Mouse (Mus musculus): ENCODE results near the gene Psat1. TPM values are rescaled to one million over a fixed set of nuclear protein-coding genes. Genes with fewer than 3 reads are reported as not detected.

The Psat1 gene
- total RNA-seq (2021), result 10 to 100 TPM; 94.6 to 97.5 TPM
- long read RNA-seq, experiment 1, transcript Psat1-201 (9 exons, 2,617 nt), result major isoform, 120 of 125 reads
- long read RNA-seq, experiment 1, partial matches to known transcripts, result 3 of 125 reads
- long read RNA-seq, experiment 1, other reads (novel, unspliced or antisense), result 1 of 125 reads
- long read RNA-seq, experiment 2, transcript Psat1-201 (9 exons, 2,617 nt), result major isoform, 119 of 127 reads
- long read RNA-seq, experiment 2, partial matches to known transcripts, result 2 of 127 reads
- long read RNA-seq, experiment 2, other reads (novel, unspliced or antisense), result 4 of 127 reads

DNA sequence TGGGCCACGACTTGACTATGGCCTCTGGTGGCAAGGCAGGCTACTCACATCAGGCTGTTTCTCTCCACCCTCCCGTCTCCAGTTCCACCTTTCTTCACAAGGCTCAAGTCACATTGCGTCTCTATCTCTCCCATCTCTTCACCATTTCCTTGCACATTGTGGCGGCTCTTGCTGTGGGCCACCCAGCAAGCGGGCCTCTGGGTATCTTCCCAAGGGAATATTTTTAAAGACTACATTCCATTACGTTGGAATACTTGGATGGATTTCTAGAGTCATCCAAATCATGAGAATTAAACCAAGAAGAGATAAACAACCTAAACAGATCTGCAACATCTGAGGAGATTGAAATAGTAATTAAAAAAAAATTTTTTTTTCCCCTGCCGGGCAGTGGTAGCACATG, at the start of gene Psat1:
Psat1 (minus strand) TSS at position 101 of the 400 bp plus-strand sequence.
- intact Hi-C loops (cut with DNase I), result no loop called here
- Histone ChIP-seq H3K27ac (no peak within 1 kb of the TSS), H3K4me3 (no peak within 1 kb of the TSS)
- no peak for TF ChIP-seq CTCF (IDR thresholded peaks at IDR 0.05)
- no peak for DNase-seq (ENCODE audit: extremely low spot score in 1 of 2, low spot score in 2 of 2)

DNA sequence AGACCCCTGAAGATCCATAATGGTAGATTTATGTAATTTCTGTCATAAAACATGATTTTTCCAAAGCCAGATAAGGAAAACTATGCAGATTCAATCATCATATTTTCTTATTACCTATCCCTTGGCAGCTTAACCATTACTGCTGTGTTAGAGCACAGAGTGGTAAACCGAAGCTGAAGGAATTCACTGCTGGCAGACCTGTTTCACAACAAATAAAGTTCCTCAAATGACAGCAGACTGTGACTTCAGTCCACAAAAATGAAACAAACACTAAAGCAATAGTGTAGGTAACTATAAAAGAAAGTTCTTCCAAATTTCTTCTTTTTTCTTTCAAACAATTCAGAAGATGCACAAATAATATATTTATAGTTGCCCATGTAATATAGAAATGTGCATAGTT, 43.0 kb upstream of the Psat1 start:
- DNase-seq (ENCODE audit: extremely low spot score in 1 of 2, low spot score in 2 of 2), result no peak
- H3K4me3 ChIP-seq, result no peak overlapping the region
- intact Hi-C loops (cut with DNase I), result no loop called here
- no peak overlapping the region for H3K27ac ChIP-seq
- no peak for TF ChIP-seq CTCF (IDR thresholded peaks at IDR 0.05)

DNA sequence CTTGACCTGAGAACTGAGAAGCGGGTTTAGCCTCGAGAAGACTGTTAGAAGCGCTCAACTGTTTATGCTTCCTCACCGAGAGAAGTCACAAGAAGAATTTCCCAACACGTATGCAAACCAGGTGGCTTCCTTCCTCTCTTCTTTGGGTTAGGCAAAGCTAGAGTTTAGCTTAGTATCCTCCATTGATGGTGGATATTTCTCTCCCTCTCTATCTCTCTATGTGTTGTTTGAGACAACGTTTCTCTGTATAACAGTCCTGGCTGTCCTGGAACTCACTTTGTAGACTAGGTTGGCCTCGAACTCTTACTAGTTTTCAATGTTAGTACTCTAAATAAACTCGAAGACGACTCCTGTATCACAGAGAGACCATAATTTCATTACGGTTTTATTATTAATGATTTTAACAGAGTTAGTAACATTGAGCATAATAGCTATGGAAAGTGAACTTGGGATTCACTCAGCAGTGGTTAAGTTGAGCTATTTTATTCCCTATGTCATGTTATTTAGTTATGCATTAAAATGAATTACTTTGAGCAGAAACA, 38.1 kb upstream of the Psat1 start:
- DNase-seq (ENCODE audit: extremely low spot score in 1 of 2, low spot score in 2 of 2), result no peak
- H3K27ac ChIP-seq, result peak overlapping the region; percentile 77
- no peak for TF ChIP-seq CTCF (IDR thresholded peaks at IDR 0.05)
- intact Hi-C loops (cut with DNase I), result no loop called here
- H3K4me3 ChIP-seq, result peak overlapping the region; percentile 81

DNA sequence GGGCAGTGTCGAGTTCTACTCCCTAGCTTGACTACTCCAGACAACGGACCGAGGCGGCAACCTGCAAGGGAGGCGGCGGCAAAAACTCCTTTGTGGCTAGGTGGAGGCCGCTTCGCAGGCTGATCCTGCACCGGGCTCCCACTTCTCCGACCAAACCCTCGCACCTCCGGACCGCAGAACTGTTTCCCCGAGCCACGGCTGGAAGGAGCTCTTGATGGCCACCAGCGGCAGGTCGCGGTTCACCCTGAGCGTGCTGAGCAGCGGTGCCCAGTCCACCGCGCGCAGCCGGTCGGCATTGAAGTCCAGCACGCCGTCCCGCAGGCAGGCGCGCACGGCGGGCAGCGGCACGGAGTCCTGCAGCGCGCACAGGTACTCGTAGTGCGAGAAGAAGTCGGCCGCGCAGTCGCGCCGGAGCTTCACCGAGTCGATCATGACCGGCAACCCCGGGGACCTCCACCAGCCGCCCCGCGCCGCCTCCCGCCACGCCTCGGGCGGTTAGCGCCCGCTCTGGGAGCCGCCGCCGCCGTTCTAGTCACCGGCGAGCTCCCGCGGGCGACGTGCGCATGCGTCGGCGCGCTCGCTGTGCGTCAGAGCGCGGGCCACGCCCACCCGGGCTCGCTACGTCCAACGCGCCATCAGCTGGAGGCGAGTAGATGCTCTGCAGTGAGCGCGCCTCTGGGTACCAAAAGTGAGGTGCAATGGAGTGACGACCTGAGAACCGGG, 37.5 kb upstream of the Psat1 start, which contains the start of gene Cep78:
Cep78 (minus strand) TSS at position 541 of the 723 bp plus-strand sequence.
- peak; percentile 94 to 95 for DNase-seq (ENCODE audit: extremely low spot score in 1 of 2, low spot score in 2 of 2)
- Histone ChIP-seq H3K4me3 (peak within 1 kb of the TSS; percentile 81), H3K27ac (peak within 1 kb of the TSS; percentile 86)
- peak; percentile 14 for TF ChIP-seq CTCF (IDR thresholded peaks at IDR 0.05)
- intact Hi-C loops (cut with DNase I), result loop anchor here (5.0 kb wide), 1 partner anchor 2002 kb away; no protein-coding TSS in a partner anchor

DNA sequence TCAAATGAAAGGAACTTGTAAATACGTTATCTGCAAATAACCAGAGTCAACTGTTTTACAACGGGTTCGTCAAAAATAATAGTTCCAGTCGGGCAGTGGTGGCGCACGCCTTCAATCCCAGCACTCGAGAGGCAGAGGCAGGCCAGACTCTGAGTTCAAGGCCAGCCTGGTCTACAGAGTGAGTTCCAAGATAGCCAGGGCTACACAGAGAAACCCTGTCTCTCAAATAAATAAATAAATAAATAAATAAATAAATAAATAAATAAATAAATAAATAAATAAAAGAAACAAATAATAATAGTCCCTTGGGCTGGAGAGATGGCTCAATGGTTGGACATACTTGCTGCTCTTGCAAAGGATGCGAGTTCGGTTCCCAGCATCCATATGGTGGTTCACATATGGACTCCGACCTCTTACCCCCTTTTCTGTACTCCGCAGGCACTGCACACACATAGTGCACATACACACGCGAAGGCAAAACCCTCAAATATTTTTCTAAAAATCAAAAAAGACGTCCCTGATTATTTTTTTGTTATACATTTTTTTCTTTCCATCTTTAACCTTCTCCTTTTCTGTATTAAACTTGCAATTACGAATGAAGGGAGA, 36.7 kb upstream of the Psat1 start:
- Histone ChIP-seq H3K27ac (no peak overlapping the region), H3K4me3 (peak overlapping the region; percentile 81)
- intact Hi-C loops (cut with DNase I), result loop anchor here (5.0 kb wide), 1 partner anchor 2002 kb away; no protein-coding TSS in a partner anchor
- DNase-seq (ENCODE audit: extremely low spot score in 1 of 2, low spot score in 2 of 2), result no peak
- no peak for TF ChIP-seq CTCF (IDR thresholded peaks at IDR 0.05)

DNA sequence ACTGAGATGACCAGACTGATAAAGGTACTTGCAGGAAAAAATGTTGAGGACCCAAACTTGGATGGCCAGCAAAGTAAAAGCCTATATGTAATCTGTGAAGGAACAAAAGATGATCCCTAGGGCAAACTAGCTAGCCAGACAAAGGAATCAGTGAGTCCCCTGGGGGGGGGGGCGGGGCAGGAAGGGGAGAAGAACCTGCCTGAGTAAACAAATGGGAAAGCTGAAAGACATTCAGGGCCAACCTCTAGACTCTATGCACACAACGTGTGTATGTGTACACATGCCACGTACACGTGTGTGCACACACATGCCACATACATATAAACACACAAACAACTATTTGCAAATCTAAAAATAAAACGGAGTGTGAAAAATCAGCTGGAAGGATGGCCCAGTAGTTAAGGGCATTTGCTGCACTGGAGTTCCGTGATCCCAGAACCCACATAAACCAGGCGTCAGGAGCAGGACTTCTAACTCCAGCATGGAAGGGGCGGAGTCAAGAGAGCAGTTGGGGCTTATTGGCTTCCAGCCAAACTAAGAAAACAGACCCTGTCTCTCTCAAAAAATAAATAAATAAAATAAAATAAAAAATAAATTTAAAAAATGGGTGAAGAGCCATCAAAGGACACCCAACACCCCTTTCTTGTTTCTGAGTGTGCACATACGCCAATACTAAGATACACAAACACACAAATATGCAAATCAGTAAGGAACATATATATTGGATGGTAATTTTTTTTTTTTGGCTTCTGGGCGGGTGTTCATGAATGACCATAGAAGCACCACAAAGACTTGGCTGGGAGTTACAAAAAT, 36.0 kb upstream of the Psat1 start:
- Histone ChIP-seq H3K27ac (no peak overlapping the region), H3K4me3 (no peak overlapping the region)
- no peak for TF ChIP-seq CTCF (IDR thresholded peaks at IDR 0.05)
- intact Hi-C loops (cut with DNase I), result loop anchor here (5.0 kb wide), 1 partner anchor 2001 kb away; no protein-coding TSS in a partner anchor
- no peak for DNase-seq (ENCODE audit: extremely low spot score in 1 of 2, low spot score in 2 of 2)

DNA sequence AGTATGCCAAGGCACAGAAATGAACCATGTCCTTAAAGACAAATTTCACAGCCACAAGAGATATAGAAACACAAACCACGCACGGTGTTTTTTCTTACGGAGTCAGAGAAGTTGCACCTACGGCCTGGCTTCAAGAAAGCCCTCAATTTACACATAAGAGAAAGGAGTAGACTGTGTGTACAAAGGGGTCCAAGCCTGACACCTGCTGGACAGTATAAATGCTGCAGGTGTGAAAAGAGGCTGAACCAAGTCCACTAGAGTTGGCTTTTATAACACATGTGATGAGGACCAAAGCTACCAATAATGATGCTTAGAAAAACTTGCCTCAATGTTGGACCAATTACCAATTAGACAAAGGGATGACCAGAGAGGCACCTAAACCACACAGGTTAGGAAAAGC, 34.7 kb upstream of the Psat1 start:
- intact Hi-C loops (cut with DNase I), result loop anchor here (5.0 kb wide), 1 partner anchor 2000 kb away; no protein-coding TSS in a partner anchor
- TF ChIP-seq CTCF (IDR thresholded peaks at IDR 0.05), result peak; percentile 70
- Histone ChIP-seq H3K27ac (no peak overlapping the region), H3K4me3 (no peak overlapping the region)
- peak; percentile 48 to 51 for DNase-seq (ENCODE audit: extremely low spot score in 1 of 2, low spot score in 2 of 2)

DNA sequence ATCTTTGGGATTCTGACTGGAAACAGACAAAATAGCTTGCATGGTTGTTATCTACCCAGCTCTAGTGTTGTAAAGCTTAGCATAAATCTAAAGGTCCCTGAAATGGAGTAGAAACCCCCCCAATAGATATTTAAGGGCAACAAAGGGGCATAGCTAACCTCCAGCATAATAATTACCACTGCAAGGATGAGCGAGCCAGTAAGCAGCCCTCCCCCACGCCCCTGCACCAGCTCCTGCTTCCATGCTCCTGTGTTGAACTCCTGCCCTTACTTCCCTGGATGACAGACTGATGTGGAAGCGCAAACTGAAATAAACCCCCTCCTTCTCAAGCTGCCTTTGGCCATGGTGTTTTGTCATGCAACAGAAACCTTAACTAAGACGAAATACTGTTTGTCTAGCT, 26.2 kb upstream of the Psat1 start:
- Histone ChIP-seq H3K4me3 (no peak overlapping the region), H3K27ac (no peak overlapping the region)
- DNase-seq (ENCODE audit: extremely low spot score in 1 of 2, low spot score in 2 of 2), result no peak
- intact Hi-C loops (cut with DNase I), result no loop called here
- no peak for TF ChIP-seq CTCF (IDR thresholded peaks at IDR 0.05)

DNA sequence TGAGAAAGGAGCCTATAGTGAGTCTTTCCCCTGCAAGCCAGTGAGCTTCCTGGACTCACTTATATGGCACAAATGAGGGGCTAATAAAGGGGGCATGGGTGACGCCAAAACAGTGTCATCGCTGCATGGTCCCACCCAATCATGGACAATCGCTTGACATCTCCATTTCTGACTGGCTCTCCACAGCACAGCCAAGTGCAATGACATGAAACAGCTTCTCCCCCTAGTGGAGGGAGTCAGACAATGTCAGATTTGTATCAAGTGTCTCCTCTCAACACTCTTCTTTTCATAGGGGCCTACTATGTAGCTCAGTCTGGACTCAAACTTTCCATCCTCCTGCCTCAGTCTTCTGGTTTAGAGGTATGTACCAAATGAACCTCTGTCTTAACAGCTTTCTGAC, 17.9 kb upstream of the Psat1 start:
- peak; percentile 26 to 33 for DNase-seq (ENCODE audit: extremely low spot score in 1 of 2, low spot score in 2 of 2)
- intact Hi-C loops (cut with DNase I), result loop anchor here (2.0 to 5.0 kb wide), 3 partner anchors 40 to 1983 kb away; no protein-coding TSS in a partner anchor

DNA sequence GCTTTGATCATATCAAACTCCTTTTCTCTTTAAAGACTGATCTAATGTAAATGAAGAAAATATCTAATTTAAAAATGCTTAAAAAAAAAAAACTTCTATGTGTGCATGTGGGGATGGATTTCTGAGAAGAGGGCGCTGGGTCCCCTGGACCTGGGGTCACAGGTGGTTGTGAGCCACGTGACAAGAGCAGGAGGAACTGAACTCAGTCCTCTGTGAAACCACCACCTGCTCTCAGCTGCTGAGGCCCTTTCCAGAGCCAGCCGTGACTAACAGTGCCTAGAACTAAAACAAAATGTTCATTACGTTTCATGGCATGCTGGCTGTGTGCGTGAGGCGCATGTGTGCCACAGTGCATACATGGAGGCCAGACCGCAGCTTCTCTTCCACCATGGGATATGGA, 17.4 kb upstream of the Psat1 start:
- intact Hi-C loops (cut with DNase I), result loop anchor here (2.0 kb wide), 2 partner anchors 40 to 92 kb away; no protein-coding TSS in a partner anchor
- TF ChIP-seq CTCF (IDR thresholded peaks at IDR 0.05), result no peak
- no peak for DNase-seq (ENCODE audit: extremely low spot score in 1 of 2, low spot score in 2 of 2)
- no peak overlapping the region for H3K27ac ChIP-seq
- H3K4me3 ChIP-seq, result no peak overlapping the region

More for the DNA sequence above, 17.9 kb upstream of the Psat1 start:
- Histone ChIP-seq H3K27ac (no peak overlapping the region), H3K4me3 (no peak overlapping the region)
- peak; percentile 83 for TF ChIP-seq CTCF (IDR thresholded peaks at IDR 0.05)

All from left cerebral cortex, adult 2 months (tissue).